Mouse (Mus musculus): Measurements from ENCODE around the gene Sirt3. TPM values are rescaled to one million over a fixed set of nuclear protein-coding genes. Genes with fewer than 3 reads are reported as not detected.

Gene Sirt3
- total and polyA plus RNA-seq, 2 experiments, result 150 to 155 TPM

DNA sequence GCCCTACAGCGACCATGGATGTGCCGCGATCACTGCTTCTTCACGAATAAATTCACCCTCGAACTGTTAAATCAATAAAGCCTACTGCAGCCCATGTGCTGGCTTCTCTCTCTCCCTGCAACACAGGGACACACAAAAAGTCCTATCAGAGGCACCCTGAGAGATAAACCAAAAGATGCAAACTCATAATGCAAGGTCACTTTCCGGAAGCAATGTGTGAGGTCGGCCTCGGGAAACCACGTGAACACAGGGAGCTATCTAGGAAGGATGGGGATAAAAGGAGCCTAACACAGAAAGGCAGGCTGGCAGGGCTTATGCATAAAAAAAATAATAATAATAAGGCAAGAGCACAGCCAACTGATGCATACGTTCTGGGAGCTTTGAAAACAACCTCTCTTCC lies 35.4 kb downstream of the Sirt3 start:
- Histone ChIP-seq H3K9ac (ENCODE audit: low read depth, low read length) (no peak overlapping the region), H3K4me3 (ENCODE audit: insufficient read depth, low read depth, low read length) (no peak overlapping the region), H3K4me1 (ENCODE audit: control insufficient read depth, insufficient read depth, low read length) (peaks cover 16% of the 10 kb centered on the region), H3K27me3 (ENCODE audit: control insufficient read depth, insufficient read depth, low read length) (no peaks in the 10 kb centered on the region), H3K36me3 (ENCODE audit: control insufficient read depth, insufficient read depth, low read length) (no peaks in the 10 kb centered on the region), H3K27ac (replicated peaks; ENCODE audit: insufficient read depth, low read depth, low read length) (no peak overlapping the region), H3K79me2 (ENCODE audit: control insufficient read depth, insufficient read depth, low read length) (no peaks in the 10 kb centered on the region)
- 76% methylated on average over 10 of the region's 10 CpGs for WGBS
- TF ChIP-seq POLR2A (IDR thresholded peaks at IDR 0.05; ENCODE audit: extremely low read depth, insufficient read depth, low read length), result no peak
- TF ChIP-seq CTCF (IDR thresholded peaks at IDR 0.05; ENCODE audit: low read depth, low read length), result no peak
- DNase-seq (ENCODE audit: extremely low read depth, low read depth, low spot score), result no peak

DNA sequence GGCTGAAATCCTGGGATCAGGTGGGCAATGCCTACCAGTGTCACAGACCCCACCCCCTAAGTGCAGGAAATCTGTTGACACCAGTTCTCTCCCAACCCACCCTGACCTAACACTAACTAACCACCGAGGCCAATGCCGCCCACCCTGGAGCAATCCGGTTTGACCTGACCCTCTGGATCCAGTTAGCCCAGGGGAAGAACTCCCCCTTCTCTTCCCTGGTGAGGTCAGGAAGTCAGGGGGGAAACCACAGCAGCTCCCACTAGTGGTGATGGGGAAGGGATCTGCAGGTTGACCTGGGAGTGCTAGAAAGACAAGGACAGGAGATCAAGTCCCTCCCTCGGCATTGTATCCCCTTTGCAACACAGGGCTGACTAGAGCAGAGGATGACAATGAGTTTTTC lies 36.4 kb downstream of the Sirt3 start:
- Histone ChIP-seq H3K27me3 (ENCODE audit: control insufficient read depth, insufficient read depth, low read length) (no peaks in the 10 kb centered on the region), H3K4me1 (ENCODE audit: control insufficient read depth, insufficient read depth, low read length) (peaks cover 7% of the 10 kb centered on the region), H3K9ac (ENCODE audit: low read depth, low read length) (no peak overlapping the region), H3K27ac (replicated peaks; ENCODE audit: insufficient read depth, low read depth, low read length) (no peak overlapping the region), H3K79me2 (ENCODE audit: control insufficient read depth, insufficient read depth, low read length) (no peaks in the 10 kb centered on the region), H3K4me3 (ENCODE audit: insufficient read depth, low read depth, low read length) (no peak overlapping the region), H3K36me3 (ENCODE audit: control insufficient read depth, insufficient read depth, low read length) (no peaks in the 10 kb centered on the region)
- no peak for TF ChIP-seq POLR2A (IDR thresholded peaks at IDR 0.05; ENCODE audit: extremely low read depth, insufficient read depth, low read length)
- no peak for TF ChIP-seq CTCF (IDR thresholded peaks at IDR 0.05; ENCODE audit: low read depth, low read length)
- WGBS, result 51% methylated on average over 4 of the region's 4 CpGs
- DNase-seq (ENCODE audit: extremely low read depth, low read depth, low spot score), result no peak

- H3K4me3 ChIP-seq (ENCODE audit: insufficient read depth, low read depth, low read length), result no peak within 1 kb of the TSS
- TF ChIP-seq POLR2A (IDR thresholded peaks at IDR 0.05; ENCODE audit: extremely low read depth, insufficient read depth, low read length), result no peak
- TF ChIP-seq CTCF (IDR thresholded peaks at IDR 0.05; ENCODE audit: low read depth, low read length), result peak; percentile 94
- no peaks in the 10 kb centered on the region for H3K27me3 ChIP-seq (ENCODE audit: control insufficient read depth, insufficient read depth, low read length)
- WGBS, result 28% methylated on average over 14 of the region's 14 CpGs
- H3K4me1 ChIP-seq (ENCODE audit: control insufficient read depth, insufficient read depth, low read length), result peaks cover 3% of the 10 kb centered on the region; the same call in 1 of the 2 replicates
- H3K36me3 ChIP-seq (ENCODE audit: control insufficient read depth, insufficient read depth, low read length), result no peaks in the 10 kb centered on the region
- DNase-seq (ENCODE audit: extremely low read depth, low read depth, low spot score), result peak; percentile 73
- H3K9ac ChIP-seq (ENCODE audit: low read depth, low read length), result no peak within 1 kb of the TSS
- no peak within 1 kb of the TSS for H3K27ac ChIP-seq (replicated peaks; ENCODE audit: insufficient read depth, low read depth, low read length)
- H3K79me2 ChIP-seq (ENCODE audit: control insufficient read depth, insufficient read depth, low read length), result no peaks in the 10 kb centered on the region
Observed at GRCm38 (mm10) chr7:140844905-140845665, 37.0 kb downstream of the Sirt3 start, which contains the start of gene Scgb1c1. Scgb1c1 (plus strand) TSS chr7:140845547.

GRCm38 (mm10) chr7:140843806-140844205 lies 38.3 kb downstream of the Sirt3 start:
- Histone ChIP-seq H3K27ac (replicated peaks; ENCODE audit: insufficient read depth, low read depth, low read length) (no peak overlapping the region), H3K36me3 (ENCODE audit: control insufficient read depth, insufficient read depth, low read length) (0 out of 2 replicates have a peak, but pooled peaks cover 3% of the 10 kb centered on the region), H3K79me2 (ENCODE audit: control insufficient read depth, insufficient read depth, low read length) (no peaks in the 10 kb centered on the region), H3K9ac (ENCODE audit: low read depth, low read length) (no peak overlapping the region), H3K4me1 (ENCODE audit: control insufficient read depth, insufficient read depth, low read length) (peaks cover 3% of the 10 kb centered on the region; the same call in 1 of the 2 replicates), H3K27me3 (ENCODE audit: control insufficient read depth, insufficient read depth, low read length) (no peaks in the 10 kb centered on the region), H3K4me3 (ENCODE audit: insufficient read depth, low read depth, low read length) (no peak overlapping the region)
- WGBS, result 77% methylated on average over 7 of the region's 7 CpGs
- TF ChIP-seq CTCF (IDR thresholded peaks at IDR 0.05; ENCODE audit: low read depth, low read length) (no peak), POLR2A (IDR thresholded peaks at IDR 0.05; ENCODE audit: extremely low read depth, insufficient read depth, low read length) (no peak)
- DNase-seq (ENCODE audit: extremely low read depth, low read depth, low spot score), result no peak

DNA sequence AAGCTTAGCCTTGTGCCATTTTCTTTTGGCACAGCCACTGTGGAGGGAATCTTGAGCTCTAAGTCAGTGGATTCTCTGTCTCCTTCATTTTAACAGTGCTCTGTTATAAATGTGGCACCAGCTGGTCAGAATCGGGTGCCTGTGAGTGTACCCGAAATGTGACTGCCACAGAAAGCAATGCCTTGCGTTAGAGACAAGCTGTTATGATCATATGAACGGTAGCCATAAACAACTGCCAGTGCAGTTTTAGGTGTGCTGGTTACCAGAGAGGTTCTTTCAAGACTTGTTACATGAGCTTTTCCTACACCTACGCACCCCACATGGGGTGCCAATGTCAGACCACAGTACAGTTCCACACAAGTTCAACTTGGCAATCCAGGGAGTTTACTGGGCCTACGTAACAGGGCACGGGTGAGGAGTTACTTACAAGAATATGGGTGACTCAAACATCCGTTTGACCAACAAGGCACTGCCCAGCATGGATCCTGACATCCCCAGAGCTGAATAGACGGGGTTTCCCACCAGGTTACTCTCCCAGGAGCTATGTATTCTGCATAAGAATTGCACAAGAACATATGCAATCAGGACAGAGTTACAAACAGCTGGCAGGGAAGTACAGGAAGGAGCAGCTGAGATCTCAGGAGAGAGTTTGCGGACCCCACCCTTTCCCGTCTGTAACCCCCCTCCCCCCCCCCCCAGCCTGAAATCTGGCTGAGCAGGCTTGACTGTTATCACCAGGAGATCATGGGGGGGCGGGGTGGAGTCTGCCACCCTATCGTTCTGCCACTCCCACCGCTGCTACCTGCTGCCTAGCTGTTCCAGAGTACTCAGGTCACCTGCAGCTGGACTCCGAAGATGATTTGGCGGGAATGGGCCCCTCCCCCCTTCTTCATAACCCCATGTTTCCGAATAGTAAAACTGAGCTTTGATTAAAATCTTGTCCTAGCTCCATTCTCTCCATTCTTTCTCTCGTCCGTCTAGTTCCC lies 41.1 kb downstream of the Sirt3 start:
- H3K4me1 ChIP-seq (ENCODE audit: control insufficient read depth, insufficient read depth, low read length), result peaks cover 15% of the 10 kb centered on the region
- DNase-seq (ENCODE audit: extremely low read depth, low read depth, low spot score), result peak; percentile 50
- H3K36me3 ChIP-seq (ENCODE audit: control insufficient read depth, insufficient read depth, low read length), result peaks cover 20% of the 10 kb centered on the region
- H3K27ac ChIP-seq (replicated peaks; ENCODE audit: insufficient read depth, low read depth, low read length), result no peak overlapping the region
- no peaks in the 10 kb centered on the region for H3K27me3 ChIP-seq (ENCODE audit: control insufficient read depth, insufficient read depth, low read length)
- no peak overlapping the region for H3K9ac ChIP-seq (ENCODE audit: low read depth, low read length)
- no peak for TF ChIP-seq POLR2A (IDR thresholded peaks at IDR 0.05; ENCODE audit: extremely low read depth, insufficient read depth, low read length)
- TF ChIP-seq CTCF (IDR thresholded peaks at IDR 0.05; ENCODE audit: low read depth, low read length), result no peak
- peaks cover 3% of the 10 kb centered on the region; the same call in 1 of the 2 replicates for H3K79me2 ChIP-seq (ENCODE audit: control insufficient read depth, insufficient read depth, low read length)
- no peak overlapping the region for H3K4me3 ChIP-seq (ENCODE audit: insufficient read depth, low read depth, low read length)
- WGBS, result 43% methylated on average over 19 of the region's 19 CpGs
